ENCODE assay signal across 9 mouse cellular contexts in genomic region chr5:111263370-111263769, GRCm38 (mm10).
A peak's percentile ranks its signal among the peaks of the same experiment; 100 is the strongest.
DNase-seq lines count a peak whose midpoint lies in the region; ATAC-seq and TF ChIP-seq lines count a peak whose summit lies in the region.
"Had no signal": no experiment of that assay in that cellular context is flagged by ENCODE, and none has a peak within 500 bp of the region (broad histone marks: within the 10 kb centered on the region; RNA-seq: fewer than 3 reads in every experiment).

No protein-coding gene starts in this region.

- DNase-seq in layer of hippocampus, adult 2 months (ENCODE audit: low spot score in 2 of 2), result no peak
- DNase-seq in layer of hippocampus, adult 11-12 months (ENCODE audit: low spot score), result no peak
- no peak for DNase-seq in hindbrain, embryonic 14.5 days (ENCODE audit: low spot score)
- DNase-seq in urinary bladder, adult 2 months (ENCODE audit: low spot score), result no peak
- DNase-seq in spleen, adult 12 weeks (ENCODE audit: low spot score), result no peak
- DNase-seq in gastrocnemius, postnatal 36 days, result no peak

- no peak for TF ChIP-seq CTCF in layer of hippocampus, adult 2 months (conservative IDR thresholded peaks at IDR 0.05)

- H3K4me2 ChIP-seq in forebrain, embryonic 13.5 days, result no peak overlapping the region
- H3K4me2 ChIP-seq in hindbrain, embryonic 14.5 days (replicated peaks), result 0 out of 2 replicates have a peak overlapping the region, but pooled peaks have one; percentile 11
- no peak overlapping the region for H3K4me2 ChIP-seq in neural tube, embryonic 14.5 days (ENCODE audit: low read depth, low read length)
- H3K4me2 ChIP-seq: liver, embryonic 12.5 days had no signal

- H3K27ac ChIP-seq in layer of hippocampus, adult 2 months, result peak overlapping the region; percentile 23; the same call in 1 of the 2 replicates
- peak overlapping the region; percentile 72 for H3K27ac ChIP-seq in forebrain, embryonic 13.5 days
- peak overlapping the region; percentile 73 for H3K27ac ChIP-seq in hindbrain, embryonic 14.5 days
- H3K27ac ChIP-seq in neural tube, embryonic 14.5 days (ENCODE audit: low read depth, low read length), result peak overlapping the region; percentile 72; the same call in 1 of the 2 replicates

- H3K4me1 ChIP-seq in forebrain, embryonic 13.5 days, result peaks cover 31% of the 10 kb centered on the region
- H3K4me1 ChIP-seq in hindbrain, embryonic 14.5 days (replicated peaks; ENCODE audit: control insufficient read depth, insufficient read depth, low read length), result peaks cover 29% of the 10 kb centered on the region
- peaks cover 24% of the 10 kb centered on the region; the same call in 1 of the 2 replicates for H3K4me1 ChIP-seq in neural tube, embryonic 14.5 days (ENCODE audit: control insufficient read depth, insufficient read depth, low read length)

- peaks cover 29% of the 10 kb centered on the region for H3K36me3 ChIP-seq in forebrain, embryonic 13.5 days (ENCODE audit: poor library complexity, severe bottlenecking)
- peaks cover 22% of the 10 kb centered on the region for H3K36me3 ChIP-seq in hindbrain, embryonic 14.5 days (replicated peaks; ENCODE audit: control insufficient read depth, insufficient read depth)
- H3K36me3 ChIP-seq in neural tube, embryonic 14.5 days (ENCODE audit: control insufficient read depth, insufficient read depth, low read length), result peaks cover 13% of the 10 kb centered on the region

- H3K9ac ChIP-seq in forebrain, embryonic 13.5 days, result no peak overlapping the region
- 0 out of 2 replicates have a peak overlapping the region, but pooled peaks have one; percentile 18 for H3K9ac ChIP-seq in hindbrain, embryonic 14.5 days
- no peak overlapping the region for H3K9ac ChIP-seq in neural tube, embryonic 14.5 days (replicated peaks; ENCODE audit: low read depth, low read length)
- H3K9ac ChIP-seq: liver, embryonic 12.5 days had no signal

- no peak for ATAC-seq in forebrain, embryonic 13.5 days
- ATAC-seq in hindbrain, embryonic 14.5 days (ENCODE audit: low FRiP score), result no peak
- ATAC-seq in neural tube, embryonic 14.5 days (ENCODE audit: low read depth), result peak; percentile 29; the same call in 1 of the 2 replicates

- H3K27me3 ChIP-seq in forebrain, embryonic 13.5 days, result no peaks in the 10 kb centered on the region
- no peaks in the 10 kb centered on the region for H3K27me3 ChIP-seq in hindbrain, embryonic 14.5 days (ENCODE audit: control insufficient read depth, insufficient read depth, low read length)
- no peaks in the 10 kb centered on the region for H3K27me3 ChIP-seq in neural tube, embryonic 14.5 days (ENCODE audit: control insufficient read depth, insufficient read depth, low read length)
- H3K27me3 ChIP-seq: liver, embryonic 12.5 days had no signal

- H3K9me3 ChIP-seq in forebrain, embryonic 13.5 days (replicated peaks), result peaks cover 8% of the 10 kb centered on the region
- H3K9me3 ChIP-seq in hindbrain, embryonic 14.5 days (ENCODE audit: control insufficient read depth, low read length), result no peaks in the 10 kb centered on the region
- H3K9me3 ChIP-seq in neural tube, embryonic 14.5 days (ENCODE audit: control insufficient read depth, low read length), result no peaks in the 10 kb centered on the region
- H3K9me3 ChIP-seq: liver, embryonic 12.5 days had no signal

- intact Hi-C loops in gastrocnemius, postnatal 36 days (cut with DNase I), result no loop called here

- no peak overlapping the region for H3K4me3 ChIP-seq in layer of hippocampus, adult 2 months
- no peak overlapping the region for H3K4me3 ChIP-seq in forebrain, embryonic 13.5 days
- no peak overlapping the region for H3K4me3 ChIP-seq in hindbrain, embryonic 14.5 days (replicated peaks; ENCODE audit: low read length)
- no peak overlapping the region for H3K4me3 ChIP-seq in neural tube, embryonic 14.5 days (ENCODE audit: low read depth, low read length)
- H3K4me3 ChIP-seq: liver, embryonic 12.5 days had no signal

- WGBS in forebrain, embryonic 13.5 days, result 41% methylated on average over 5 of the region's 5 CpGs
- 12% methylated on average over 5 of the region's 5 CpGs for WGBS in hindbrain, embryonic 14.5 days
- 29% methylated on average over 5 of the region's 5 CpGs for WGBS in neural tube, embryonic 14.5 days

Comparison
In these comparisons a context has a peak if more than half of its experiments do, and no peak if none do; other contexts are left out.
1. H3K27ac ChIP-seq: peak in every context shown above with its lines; median percentile 73 in hindbrain, embryonic 14.5 days; 72 in forebrain, embryonic 13.5 days; 72 in neural tube, embryonic 14.5 days; 23 in layer of hippocampus, adult 2 months.